Comparison of ENCODE assay signal across 9 mouse cellular contexts in the genomic region with DNA sequence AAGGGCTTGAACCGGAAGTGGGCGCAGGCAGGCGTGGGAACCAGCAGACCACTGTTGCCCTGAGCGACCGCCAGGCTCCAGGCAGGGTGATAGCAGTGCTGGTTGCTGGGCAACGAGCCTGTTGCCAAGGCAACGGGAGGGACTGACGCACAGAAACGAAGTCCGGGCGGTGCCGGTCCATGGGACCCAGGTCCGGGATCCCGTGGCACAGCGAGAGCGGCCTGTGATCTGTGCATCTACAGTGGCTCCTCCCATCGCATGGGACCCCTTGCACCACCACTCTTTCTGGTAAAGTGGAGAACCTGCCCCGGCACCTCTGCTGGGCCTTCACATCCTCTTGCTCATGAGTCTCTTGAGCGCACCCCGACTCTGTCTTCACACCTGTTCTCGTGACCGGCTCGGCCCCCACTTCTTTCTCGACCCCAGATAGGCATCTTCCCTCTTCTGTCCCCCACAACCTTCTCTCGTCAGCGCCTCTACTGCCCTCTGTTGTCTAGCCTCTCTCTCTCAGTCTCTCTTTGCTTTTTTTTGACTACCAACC. TPM values are rescaled to one million over a fixed set of nuclear protein-coding genes. Genes with fewer than 3 reads are reported as not detected.
DNase-seq lines count a peak whose midpoint lies in the region; ATAC-seq and TF ChIP-seq lines count a peak whose summit lies in the region.
"Had no signal": no experiment of that assay in that cellular context is flagged by ENCODE, and none has a peak within 500 bp of the region (broad histone marks: within the 10 kb centered on the region; RNA-seq: fewer than 3 reads in every experiment).

No protein-coding gene starts in this region.

- peaks cover 4 to 5% of the 10 kb centered on the region in 2 experiments; a peak in 3 of 4 replicates for H3K4me1 ChIP-seq in CH12.LX (ENCODE audit: control insufficient read depth in 1 of 2, insufficient read depth in 2 of 2)
- peaks cover 20% of the 10 kb centered on the region for H3K4me1 ChIP-seq in forebrain, embryonic 15.5 days
- H3K4me1 ChIP-seq in hindbrain, embryonic 10.5 days (replicated peaks) = peaks cover 22% of the 10 kb centered on the region
- H3K4me1 ChIP-seq in olfactory bulb, adult 2 months (ENCODE audit: control insufficient read depth, insufficient read depth, low read length) = peaks cover 10% of the 10 kb centered on the region

- H3K9me3 ChIP-seq in CH12.LX (replicated peaks; ENCODE audit: low read length) = no peaks in the 10 kb centered on the region
- H3K9me3 ChIP-seq in forebrain, embryonic 15.5 days = no peaks in the 10 kb centered on the region
- no peaks in the 10 kb centered on the region for H3K9me3 ChIP-seq in hindbrain, embryonic 10.5 days

- ATAC-seq in forebrain, embryonic 15.5 days (replicated peaks) = peak; percentile 89

- no peak overlapping the region for H3K27ac ChIP-seq in CH12.LX (ENCODE audit: insufficient read depth, low read depth)
- peak overlapping the region; percentile 92 for H3K27ac ChIP-seq in forebrain, embryonic 15.5 days (replicated peaks)
- peak overlapping the region; percentile 87 for H3K27ac ChIP-seq in hindbrain, embryonic 10.5 days
- H3K27ac ChIP-seq in olfactory bulb, adult 2 months (ENCODE audit: insufficient read depth, low read depth, low read length) = peak overlapping the region; percentile 85

- TF ChIP-seq EP300 in CH12.LX (IDR thresholded peaks at IDR 0.05; ENCODE audit: low read length) = no peak

- dilution Hi-C loops in CH12.LX (cut with MboI; ENCODE audit: extremely low pct_ligation_motif_present, extremely low pct_unique_long_range_greater_than_20kb, low sequenced_read_pairs) = no loop called here

- in situ Hi-C loops in CH12.LX (cut with MboI; ENCODE audit: low pct_ligation_motif_present, low pct_unique_long_range_greater_than_20kb, low sequenced_read_pairs) = no loop called here

- DNase-seq in CH12.LX (ENCODE audit: extremely low read depth) = no peak
- peak; percentile 87 to 88 for DNase-seq in cerebellum, adult 18-20 months
- DNase-seq in hindbrain, embryonic 10.5 days (ENCODE audit: low spot score) = peak; percentile 92
- peak; percentile 86 for DNase-seq in layer of hippocampus, adult 9-10 months (ENCODE audit: low spot score)
- DNase-seq in lung, adult 18-20 months = peak; percentile 38 to 59
- DNase-seq in spleen, postnatal 36 days (ENCODE audit: low spot score in 2 of 2) = no peak

- TF ChIP-seq RAD21 in CH12.LX (IDR thresholded peaks at IDR 0.05; ENCODE audit: low read depth, low read length) = no peak

- H3K79me2 ChIP-seq in CH12.LX (replicated peaks; ENCODE audit: control insufficient read depth, extremely low read depth, insufficient read depth, poor library complexity, severe bottlenecking) = no peaks in the 10 kb centered on the region

- no peaks in the 10 kb centered on the region for H3K36me3 ChIP-seq in CH12.LX (replicated peaks in 1 of 2; ENCODE audit: control insufficient read depth in 1 of 2, insufficient read depth in 1 of 2, low read length in 1 of 2)
- H3K36me3 ChIP-seq in forebrain, embryonic 15.5 days = peaks cover 11% of the 10 kb centered on the region
- H3K36me3 ChIP-seq in hindbrain, embryonic 10.5 days = peaks cover under 1% of the 10 kb centered on the region; the same call in 1 of the 2 replicates

- no peak overlapping the region for H3K9ac ChIP-seq in CH12.LX (ENCODE audit: insufficient read depth, low read depth)
- peak overlapping the region; percentile 50 for H3K9ac ChIP-seq in forebrain, embryonic 15.5 days (replicated peaks)

- H3K4me2 ChIP-seq in CH12.LX (ENCODE audit: insufficient read depth, low read depth, poor library complexity, severe bottlenecking) = peak overlapping the region; percentile 77; the same call in 1 of the 2 replicates
- H3K4me2 ChIP-seq in forebrain, embryonic 15.5 days (replicated peaks) = peak overlapping the region; percentile 75

- peaks cover 48% of the 10 kb centered on the region for H3K27me3 ChIP-seq in CH12.LX (replicated peaks)
- H3K27me3 ChIP-seq in forebrain, embryonic 15.5 days = no peaks in the 10 kb centered on the region
- peaks cover 18% of the 10 kb centered on the region; the same call in 1 of the 2 replicates for H3K27me3 ChIP-seq in hindbrain, embryonic 10.5 days (ENCODE audit: insufficient read depth, poor library complexity, severe bottlenecking)

- no peak overlapping the region for H3K4me3 ChIP-seq in CH12.LX (replicated peaks in 1 of 3; ENCODE audit: low read depth in 2 of 3, low read length in 2 of 3, poor library complexity in 1 of 3)
- peak overlapping the region; percentile 48 for H3K4me3 ChIP-seq in forebrain, embryonic 15.5 days
- peak overlapping the region; percentile 56 for H3K4me3 ChIP-seq in hindbrain, embryonic 10.5 days
- peak overlapping the region; percentile 58 for H3K4me3 ChIP-seq in olfactory bulb, adult 2 months (ENCODE audit: insufficient read depth, low read depth, low read length)

- under 1% methylated on average over 26 of the region's 26 CpGs for WGBS in forebrain, embryonic 15.5 days
- WGBS in hindbrain, embryonic 10.5 days = 2% methylated on average over 26 of the region's 26 CpGs
- 1% methylated on average over 26 of the region's 26 CpGs for WGBS in olfactory bulb, adult 2 months

- TF ChIP-seq POLR2A in CH12.LX (IDR thresholded peaks at IDR 0.05; ENCODE audit: low read depth, low read length) = no peak
- TF ChIP-seq POLR2A in olfactory bulb, adult 2 months (IDR thresholded peaks at IDR 0.05; ENCODE audit: insufficient read depth, low read depth, low read length) = no peak; the same call in 1 of the 2 replicates

- no peak; a peak in 1 of 4 replicates for TF ChIP-seq CTCF in CH12.LX (conservative IDR thresholded peaks at IDR 0.05 in 1 of 2, IDR thresholded peaks at IDR 0.05 in 1 of 2; ENCODE audit: low read depth in 2 of 2, low read length in 2 of 2)
- no peak for TF ChIP-seq CTCF in olfactory bulb, adult 2 months (IDR thresholded peaks at IDR 0.05; ENCODE audit: insufficient read depth, low read depth, low read length)

TF ChIP-seq in CH12.LX, 34 proteins besides CTCF, POLR2A, EP300 and RAD21:
- TF ChIP-seq PAX5 (IDR thresholded peaks at IDR 0.05; ENCODE audit: low read length) (no peak), MXI1 (IDR thresholded peaks at IDR 0.05; ENCODE audit: low read depth, low read length) (peak; percentile 19), POLR2AphosphoS2 (IDR thresholded peaks at IDR 0.05; ENCODE audit: low read depth, low read length) (no peak)

RNA-seq across cellular contexts. Expression of a gene that starts 0.7 kb away (rescaled TPM):
- 0.34 and 0.68 TPM in 2 replicates for total RNA-seq in CH12.LX (2012; rRNA removed)
- 0.20 and 0.30 TPM in 2 replicates for total RNA-seq in CH12.LX (2014; rRNA removed)
- 0.30 and 0.46 TPM in 2 replicates for polyA plus RNA-seq in CH12.LX (2012; ENCODE audit: insufficient read length, low read depth)
- polyA plus RNA-seq in forebrain, embryonic 15.5 days (2015; fragmentation: Nextera tagmentation; extraction: Ambion mirVana) = 158 and 164 TPM in 2 replicates
- 5.0 and 15.2 TPM in 2 replicates for polyA plus RNA-seq in hindbrain, embryonic 10.5 days (2016; fragmentation: Nextera tagmentation; extraction: Ambion mirVana)
- polyA plus RNA-seq in olfactory bulb, adult 2 months (2012; ENCODE audit: insufficient read depth, insufficient read length, low replicate concordance, missing spikeins) = not detected in 2 replicates
- total RNA-seq: MEL had no signal

RNA-seq across cellular contexts. Expression of a gene that starts 14.4 kb away (rescaled TPM):
- total RNA-seq in CH12.LX (2012; rRNA removed) = 0.46 and 0.59 TPM in 2 replicates
- total RNA-seq in CH12.LX (2014; rRNA removed) = 0.16 TPM in 1 of 2 replicates, not detected in the other
- polyA plus RNA-seq in CH12.LX (2012; ENCODE audit: insufficient read length, low read depth) = 0.83 and 1.1 TPM in 2 replicates
- 1.6 and 1.7 TPM in 2 replicates for polyA plus RNA-seq in forebrain, embryonic 15.5 days (2015; fragmentation: Nextera tagmentation; extraction: Ambion mirVana)
- polyA plus RNA-seq in hindbrain, embryonic 10.5 days (2016; fragmentation: Nextera tagmentation; extraction: Ambion mirVana) = 2.5 and 2.9 TPM in 2 replicates
- not detected in 2 replicates for polyA plus RNA-seq in olfactory bulb, adult 2 months (2012; ENCODE audit: insufficient read depth, insufficient read length, low replicate concordance, missing spikeins)

RNA-seq across cellular contexts. Expression of a gene that starts 22.6 kb away (rescaled TPM):
- total RNA-seq in CH12.LX (2012; rRNA removed) (0.51 and 0.59 TPM in 2 replicates), CH12.LX (2014; rRNA removed) (0.64 TPM in 1 of 2 replicates, not detected in the other)
- 1.6 and 2.0 TPM in 2 replicates for polyA plus RNA-seq in CH12.LX (2012; ENCODE audit: insufficient read length, low read depth)
- polyA plus RNA-seq in forebrain, embryonic 15.5 days (2015; fragmentation: Nextera tagmentation; extraction: Ambion mirVana) = 1.8 and 1.9 TPM in 2 replicates
- 2.5 and 3.5 TPM in 2 replicates for polyA plus RNA-seq in hindbrain, embryonic 10.5 days (2016; fragmentation: Nextera tagmentation; extraction: Ambion mirVana)
- not detected in 2 replicates for polyA plus RNA-seq in olfactory bulb, adult 2 months (2012; ENCODE audit: insufficient read depth, insufficient read length, low replicate concordance, missing spikeins)

RNA-seq across cellular contexts. Expression of a gene that starts 30.5 kb away (rescaled TPM):
- total RNA-seq in CH12.LX (2012; rRNA removed) (0.25 and 0.30 TPM in 2 replicates), CH12.LX (2014; rRNA removed) (0.53 TPM in 1 of 2 replicates, not detected in the other)
- polyA plus RNA-seq in CH12.LX (2012; ENCODE audit: insufficient read length, low read depth) = 0.36 and 0.76 TPM in 2 replicates
- polyA plus RNA-seq in forebrain, embryonic 15.5 days (2015; fragmentation: Nextera tagmentation; extraction: Ambion mirVana) = 2.5 and 2.6 TPM in 2 replicates
- 5.7 and 6.2 TPM in 2 replicates for polyA plus RNA-seq in hindbrain, embryonic 10.5 days (2016; fragmentation: Nextera tagmentation; extraction: Ambion mirVana)
- polyA plus RNA-seq in olfactory bulb, adult 2 months (2012; ENCODE audit: insufficient read depth, insufficient read length, low replicate concordance, missing spikeins) = not detected in 2 replicates

RNA-seq across cellular contexts. Expression of a gene that starts 45.2 kb away (rescaled TPM):
- total RNA-seq in CH12.LX (2012; rRNA removed) = 55.8 and 60.5 TPM in 2 replicates
- total RNA-seq in CH12.LX (2014; rRNA removed) = 71.0 and 78.1 TPM in 2 replicates
- polyA plus RNA-seq in CH12.LX (2012; ENCODE audit: insufficient read length, low read depth) = 103 and 112 TPM in 2 replicates
- 48.4 and 50.3 TPM in 2 replicates for polyA plus RNA-seq in forebrain, embryonic 15.5 days (2015; fragmentation: Nextera tagmentation; extraction: Ambion mirVana)
- polyA plus RNA-seq in hindbrain, embryonic 10.5 days (2016; fragmentation: Nextera tagmentation; extraction: Ambion mirVana) = 40.8 and 45.8 TPM in 2 replicates
- polyA plus RNA-seq in olfactory bulb, adult 2 months (2012; ENCODE audit: insufficient read depth, insufficient read length, low replicate concordance, missing spikeins) = not detected in 2 replicates

Comparison
In these comparisons a context has a peak if more than half of its experiments do, and no peak if none do; other contexts are left out.
1. DNase-seq: peak in cerebellum, adult 18-20 months (2 of 2), hindbrain, embryonic 10.5 days (single experiment), layer of hippocampus, adult 9-10 months (single experiment) and lung, adult 18-20 months (2 of 2); none in CH12.LX (single experiment) and spleen, postnatal 36 days (0 of 2).
2. H3K4me3 ChIP-seq: peak in forebrain, embryonic 15.5 days (single experiment), hindbrain, embryonic 10.5 days (single experiment) and olfactory bulb, adult 2 months (single experiment); none in CH12.LX (0 of 3).